Mouse (Mus musculus) kidney, adult 8-10 months (tissue): ENCODE measurements around the gene Krt7.

Source experiments
- DNase-seq, 2 experiments: peaks; one replicate each; pipeline ENCODE4 v3.0.0; 2022

Krt7 gene

DNA sequence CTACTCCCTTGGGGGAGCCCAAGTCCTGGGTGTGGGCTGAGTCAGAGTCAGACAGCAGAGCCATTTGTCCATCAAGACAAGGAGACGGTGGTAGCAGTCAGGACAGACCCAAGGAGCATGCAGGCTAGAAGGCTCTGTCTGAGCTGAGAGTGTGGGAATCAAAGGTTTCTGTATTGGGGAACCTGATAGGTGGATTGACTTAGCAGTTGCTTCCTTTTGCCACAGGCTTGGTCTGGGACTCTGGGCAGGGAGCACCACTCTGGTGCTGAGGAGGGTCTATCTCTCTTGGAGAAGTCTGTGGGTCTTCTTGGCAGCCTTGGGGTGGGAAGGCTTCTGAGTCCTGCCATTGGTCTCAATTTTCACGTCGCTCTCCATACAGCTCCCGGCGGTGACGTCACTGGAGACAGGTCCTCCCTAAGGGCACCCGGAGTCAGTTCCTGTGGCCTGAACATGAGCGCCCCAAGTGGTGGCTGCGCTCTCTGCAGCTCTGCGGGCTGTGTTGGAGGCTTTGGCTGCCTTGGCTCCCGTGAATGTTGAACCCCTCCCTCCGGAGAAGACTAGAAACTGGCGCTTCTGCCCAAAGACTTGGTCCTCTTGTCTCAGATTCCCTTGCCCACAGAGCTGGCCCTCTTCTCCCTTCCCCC lies 42.4 kb downstream of the Krt7 start:
- DNase-seq: peak; percentile 50 to 79

DNA sequence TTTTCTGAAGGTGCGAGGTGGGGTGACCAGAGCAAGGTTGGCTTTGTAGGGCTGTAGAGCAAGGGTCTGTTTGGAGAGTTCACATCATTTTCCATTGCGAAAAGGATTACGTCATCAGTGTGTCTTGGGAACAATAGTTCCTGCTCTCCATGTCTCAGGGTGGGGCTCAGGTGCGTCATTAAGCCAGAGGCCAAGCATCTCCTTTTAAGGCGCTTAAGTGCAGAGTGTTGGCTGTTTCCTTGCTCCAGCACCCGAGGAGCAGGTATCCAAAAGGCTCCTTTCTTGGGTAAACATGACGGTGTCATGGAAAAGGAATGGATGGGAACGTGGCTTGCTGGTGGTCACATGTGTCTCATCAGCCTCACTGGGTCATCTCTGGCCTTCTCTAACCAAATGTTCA lies 43.9 kb downstream of the Krt7 start:
- DNase-seq: no peak

DNA sequence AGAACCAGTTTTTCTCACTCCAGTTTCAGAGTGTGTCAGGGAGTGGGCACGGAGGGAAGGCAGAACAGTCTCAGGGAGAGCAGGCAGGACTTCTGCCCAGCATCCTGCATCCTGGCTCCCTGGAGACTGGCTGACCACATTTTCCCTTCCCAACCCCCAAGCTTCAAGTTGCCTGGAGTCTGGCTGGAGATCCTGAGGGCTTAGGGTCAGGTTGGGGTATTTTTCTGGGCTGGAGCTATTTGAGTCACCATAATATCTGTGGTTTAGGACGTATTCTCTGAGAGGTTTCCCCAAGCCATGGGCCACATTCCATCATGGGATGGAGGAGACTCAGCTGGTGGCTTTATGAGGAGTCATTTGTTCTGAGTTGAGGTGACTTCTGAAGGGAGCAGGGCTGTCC lies 44.4 kb downstream of the Krt7 start:
- DNase-seq: peak; percentile 11 to 30

DNA sequence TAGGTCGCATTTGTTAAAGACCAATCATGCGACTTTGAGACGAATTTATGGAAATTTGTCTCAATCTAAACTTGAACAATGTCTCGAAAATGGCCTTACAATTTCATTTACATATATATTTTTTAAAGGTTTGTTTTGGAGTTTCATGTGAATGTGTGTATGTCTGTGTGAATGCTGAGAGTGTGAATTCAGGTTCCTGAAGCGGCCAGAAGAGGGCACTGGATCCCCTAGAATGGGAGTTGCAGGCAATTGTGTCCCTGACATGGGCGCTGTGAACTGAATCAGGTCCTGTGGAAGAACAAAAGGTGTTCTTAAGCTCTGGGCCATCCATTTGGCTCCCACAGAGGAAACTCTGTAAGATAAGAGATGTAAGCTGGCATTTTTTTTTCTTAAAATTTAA lies 45.0 kb downstream of the Krt7 start:
- DNase-seq: no peak

DNA sequence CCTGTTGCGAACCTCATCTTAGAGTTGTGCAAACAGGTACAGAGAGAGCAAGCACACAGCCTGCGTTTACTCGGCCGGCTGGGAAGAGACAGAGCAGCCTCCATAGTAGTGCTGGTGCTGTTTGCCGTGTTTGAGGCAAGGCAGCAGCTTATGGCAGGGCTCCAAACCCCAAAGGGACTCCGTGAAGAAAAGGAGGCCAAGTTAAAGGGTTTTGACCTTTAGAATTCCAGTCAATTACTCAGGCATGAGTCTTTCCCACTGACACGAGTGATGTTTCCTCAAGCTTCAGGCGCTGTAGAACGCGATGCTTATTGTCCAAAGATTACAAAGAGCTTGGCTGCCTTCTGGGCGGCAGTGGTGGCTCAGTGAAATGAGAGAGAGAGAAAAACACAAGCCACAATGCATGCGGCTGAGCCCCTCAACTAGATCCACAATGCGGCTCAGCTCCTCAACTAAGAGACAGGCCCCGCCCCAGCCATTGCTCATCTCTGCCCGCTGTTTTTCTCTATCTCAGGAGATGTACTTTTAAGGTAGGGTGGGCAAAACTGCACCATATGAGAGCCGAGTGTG lies 47.6 kb downstream of the Krt7 start:
- DNase-seq: peak; percentile 19 to 21

DNA sequence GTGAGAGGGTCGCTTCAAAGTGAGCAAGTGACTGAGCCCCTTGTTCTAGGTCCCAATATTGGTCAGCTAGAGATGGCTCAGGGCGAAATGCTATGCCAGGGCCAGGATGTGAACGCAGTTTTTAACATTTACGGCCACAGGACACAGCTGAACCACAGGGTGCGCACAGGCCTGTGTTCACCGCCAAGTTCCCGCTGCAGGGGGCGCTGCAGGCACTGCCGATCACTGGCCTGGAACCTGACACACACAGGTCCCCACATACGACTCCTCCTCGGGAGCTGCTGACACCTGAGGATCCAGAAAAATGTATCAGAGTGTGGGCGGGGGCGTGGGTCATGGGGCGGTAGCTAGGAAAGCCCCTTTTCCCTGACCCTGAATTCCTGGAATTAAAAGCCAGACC lies 48.4 kb downstream of the Krt7 start:
- DNase-seq: no peak

DNA sequence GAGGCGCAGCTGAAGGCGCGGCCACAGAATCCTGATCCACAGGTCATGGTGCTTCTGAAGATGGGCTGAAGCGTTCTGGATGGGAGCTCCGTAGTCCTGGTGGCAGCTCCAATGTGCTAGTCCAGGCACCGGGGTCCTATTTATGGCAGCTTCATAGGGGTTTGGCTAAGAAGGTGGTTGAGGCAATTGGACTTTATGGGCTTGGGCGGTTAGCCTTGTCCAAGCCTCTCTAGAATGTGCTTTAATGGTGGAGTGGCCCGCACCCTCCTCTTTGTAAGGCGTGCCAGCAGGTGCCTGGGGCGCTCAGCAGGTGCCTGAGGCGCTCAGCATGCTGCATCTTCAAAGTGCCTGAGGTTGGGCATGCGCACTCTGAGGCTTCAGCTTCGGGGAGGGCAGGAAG lies 52.8 kb downstream of the Krt7 start, which contains the start of gene Krt81:
Gene Krt81, minus strand, starts transcription at position 101 of the 400 bp plus-strand sequence.
- no peak for DNase-seq

DNA sequence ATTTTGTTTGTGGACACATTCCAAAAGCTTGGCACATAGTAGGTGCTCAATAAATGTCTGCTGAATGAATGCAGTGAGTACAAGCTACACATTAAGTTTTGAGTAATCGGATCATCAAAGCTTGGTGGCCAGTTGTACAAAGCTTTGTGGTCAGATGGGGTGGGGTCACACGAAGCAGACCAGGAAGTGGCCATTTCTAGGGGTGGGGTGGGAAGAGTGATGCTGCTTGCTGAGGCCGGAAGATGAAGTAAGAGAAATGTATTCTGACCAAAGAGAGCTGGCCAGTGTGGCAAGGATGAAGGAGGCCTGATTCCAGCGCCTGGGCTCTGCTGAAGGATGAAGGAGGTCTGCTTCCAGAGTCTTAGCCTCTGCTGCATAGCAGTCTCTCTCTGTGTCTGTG lies 58.2 kb downstream of the Krt7 start:
- DNase-seq: no peak

DNA sequence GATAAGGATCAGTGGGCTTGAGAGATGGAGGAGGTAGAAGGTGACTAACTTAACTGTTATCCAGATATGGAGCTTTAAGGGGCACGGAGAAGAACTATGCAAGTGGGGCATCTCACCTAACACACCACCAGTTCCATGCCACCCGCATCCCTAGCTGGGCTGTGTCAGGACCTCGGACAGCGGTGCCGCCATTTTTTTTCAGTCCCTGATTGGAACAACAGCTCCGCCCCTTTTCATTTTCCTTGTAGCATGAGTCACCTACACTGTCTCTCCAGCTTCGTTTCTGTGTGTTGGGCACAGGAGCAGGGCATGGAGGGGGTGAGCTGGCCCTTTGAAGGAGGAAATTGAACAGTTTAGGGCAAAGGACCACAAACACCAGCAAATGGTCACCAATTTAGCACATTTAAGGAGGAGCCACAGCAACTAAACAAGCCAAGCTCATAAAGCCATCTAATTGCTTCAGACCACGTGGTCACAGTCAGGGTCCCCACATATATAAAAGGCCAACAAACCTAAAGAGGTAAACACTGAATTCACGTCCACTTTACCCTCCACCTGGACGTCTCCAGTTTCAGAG lies 62.2 kb downstream of the Krt7 start, which contains the start of gene Krt86:
Gene Krt86, plus strand, starts transcription at position 527 of the 577 bp plus-strand sequence.
- no peak for DNase-seq

DNA sequence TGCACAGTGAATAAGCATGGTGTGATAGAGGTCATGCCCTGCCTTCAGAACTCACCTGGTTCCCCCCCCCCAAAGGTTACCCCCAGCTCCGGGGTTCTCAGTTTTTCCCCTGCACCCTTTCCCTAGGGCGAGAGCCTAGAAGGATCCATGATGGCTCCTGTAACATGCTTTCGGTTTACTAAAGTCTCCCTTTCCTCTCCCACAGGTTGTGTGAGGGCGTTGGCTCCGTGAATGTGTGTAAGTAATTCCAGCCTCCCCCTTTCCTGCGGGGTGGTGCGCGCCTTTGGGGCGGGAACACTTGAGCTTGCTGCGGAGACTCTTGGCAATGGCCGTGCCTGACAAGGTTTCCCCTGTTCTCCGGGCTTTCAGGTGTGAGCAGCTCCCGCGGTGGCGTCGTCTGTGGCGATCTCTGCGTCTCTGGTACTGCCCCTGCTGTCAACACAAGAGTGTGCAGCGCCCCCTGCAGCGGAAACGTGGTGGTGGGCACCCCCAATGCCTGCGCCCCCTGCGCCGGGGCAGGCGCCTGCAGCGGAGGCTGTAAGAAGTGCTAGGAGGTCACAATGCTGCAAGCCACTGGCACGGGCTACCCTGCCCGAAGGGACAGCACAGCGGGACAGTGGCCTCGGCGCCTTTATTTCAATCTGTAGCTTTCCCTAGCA lies 68.3 kb downstream of the Krt7 start:
- DNase-seq: peak in 1 of 2 experiments; percentile 9

DNA sequence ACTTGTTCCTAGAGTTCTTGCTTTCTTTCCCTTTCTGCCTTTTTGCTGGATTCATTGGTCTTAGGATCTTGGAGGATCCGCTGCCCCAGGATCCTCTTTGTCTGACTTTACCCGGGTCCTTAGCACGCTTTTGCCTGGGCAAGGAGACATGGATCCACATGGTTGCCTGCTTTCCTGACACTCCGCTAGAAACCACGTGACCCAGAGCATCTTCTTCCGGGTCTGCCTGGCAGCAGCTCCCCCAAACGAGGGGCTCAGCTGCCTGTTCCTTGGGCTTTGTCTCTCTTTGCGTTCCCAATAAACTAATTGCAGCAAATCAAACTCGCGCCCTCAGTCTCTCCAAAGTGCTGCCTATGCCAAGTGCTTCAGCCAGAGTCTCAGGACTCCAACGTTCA lies 68.8 kb downstream of the Krt7 start:
- no peak for DNase-seq
